Mouse (Mus musculus): ENCODE measurements at regions not wholly inside any gene's neighbourhood (a gene's known extent, or its start where the extent isn't known, plus 50 kb on each side); places are given as distances from the start of the nearest gene placed in this dataset.
A peak's percentile ranks its signal among the peaks of the same experiment; 100 is the strongest.

GRCm38 (mm10) chr2:139114523-139114922 lies 379.2 kb upstream of the Sptlc3 start:
- DNase-seq (ENCODE audit: extremely low spot score, low read depth, low spot score): no peak

- no peak for DNase-seq (ENCODE audit: extremely low spot score, low read depth, low spot score)
Measured at GRCm38 (mm10) chr2:139120905-139121304, 372.8 kb upstream of the Sptlc3 start.

GRCm38 (mm10) chr2:139132121-139132520 lies 361.6 kb upstream of the Sptlc3 start:
- no peak for DNase-seq (ENCODE audit: extremely low spot score, low read depth, low spot score)

GRCm38 (mm10) chr2:139147004-139147403 lies 346.7 kb upstream of the Sptlc3 start:
- DNase-seq (ENCODE audit: extremely low spot score, low read depth, low spot score): no peak

- DNase-seq (ENCODE audit: extremely low spot score, low read depth, low spot score): no peak
Measured at GRCm38 (mm10) chr2:139179641-139180040, 314.1 kb upstream of the Sptlc3 start.

DNA sequence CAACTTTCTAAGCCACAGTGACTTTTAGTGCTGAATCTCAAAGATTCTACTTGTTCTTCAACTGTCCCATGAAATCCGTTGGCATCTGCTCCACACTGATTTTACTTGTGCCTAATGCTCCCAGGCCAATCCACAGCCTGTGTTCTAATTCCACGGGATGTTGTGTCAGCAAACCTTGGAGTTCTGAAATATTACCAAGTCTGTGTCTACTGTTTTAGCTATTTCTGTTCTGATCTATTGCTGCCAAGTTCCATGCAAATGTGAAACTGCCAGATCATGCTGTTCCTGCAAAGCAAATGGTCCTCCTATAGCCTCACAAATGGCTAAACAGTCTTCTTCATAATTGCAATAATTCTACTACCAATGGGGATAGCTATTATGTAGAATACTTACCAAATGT lies 295.4 kb upstream of the Sptlc3 start:
- no peak for DNase-seq (ENCODE audit: extremely low spot score, low read depth, low spot score)

DNA sequence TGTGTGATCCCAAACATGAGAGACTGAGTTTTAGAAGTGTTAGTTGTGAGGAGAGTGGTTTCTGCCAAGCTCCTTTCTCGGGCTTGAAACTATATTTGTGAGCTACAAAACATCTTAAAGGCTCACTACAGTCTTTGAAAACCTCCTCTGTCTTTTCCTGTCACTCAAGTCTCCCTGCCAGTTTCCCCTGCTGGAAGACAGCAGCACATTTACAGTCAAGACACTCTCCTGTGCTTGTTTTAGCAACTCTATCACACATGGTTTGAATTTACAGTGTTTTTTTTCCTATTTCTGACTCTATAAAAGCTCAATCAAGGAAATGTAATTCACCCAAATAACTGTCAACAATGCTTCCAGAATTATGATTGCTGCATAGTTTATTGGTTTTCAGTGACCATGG lies 286.1 kb upstream of the Sptlc3 start:
- DNase-seq (ENCODE audit: extremely low spot score, low read depth, low spot score): no peak

- DNase-seq (ENCODE audit: extremely low spot score, low read depth, low spot score): peak; percentile 14
Measured at GRCm38 (mm10) chr2:139220757-139221400, 272.8 kb upstream of the Sptlc3 start.

- no peak for DNase-seq (ENCODE audit: extremely low spot score, low read depth, low spot score)
Measured at GRCm38 (mm10) chr2:139230453-139230852, 263.3 kb upstream of the Sptlc3 start.

- DNase-seq (ENCODE audit: extremely low spot score, low read depth, low spot score): no peak
Measured at GRCm38 (mm10) chr2:139250138-139250537, 243.6 kb upstream of the Sptlc3 start.

GRCm38 (mm10) chr2:139267119-139267518 lies 226.6 kb upstream of the Sptlc3 start:
- DNase-seq (ENCODE audit: extremely low spot score, low read depth, low spot score): no peak

GRCm38 (mm10) chr2:139276581-139276980 lies 217.1 kb upstream of the Sptlc3 start:
- DNase-seq (ENCODE audit: extremely low spot score, low read depth, low spot score): no peak

GRCm38 (mm10) chr2:139277571-139277970 lies 216.1 kb upstream of the Sptlc3 start:
- DNase-seq (ENCODE audit: extremely low spot score, low read depth, low spot score): no peak

- no peak for DNase-seq (ENCODE audit: extremely low spot score, low read depth, low spot score)
Measured at GRCm38 (mm10) chr2:139281056-139281455, 212.7 kb upstream of the Sptlc3 start.

DNA sequence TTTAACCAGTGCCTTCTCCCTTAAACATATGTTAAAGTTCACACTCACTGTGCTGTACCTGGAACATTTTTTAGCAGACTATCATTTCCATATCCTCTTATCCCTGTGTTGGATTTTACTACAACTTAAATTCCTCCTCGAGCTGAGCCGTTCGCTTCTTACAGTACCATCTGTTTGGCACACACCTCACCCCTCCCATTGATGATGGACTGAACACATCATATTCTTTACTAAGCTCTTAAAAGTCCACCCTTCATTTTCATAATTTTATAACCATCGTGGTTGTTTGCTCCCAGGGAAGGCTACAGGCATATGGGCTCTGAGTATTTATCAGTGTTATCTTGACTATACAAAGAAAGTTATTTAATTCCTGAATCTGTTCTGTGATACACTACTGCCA lies 209.4 kb upstream of the Sptlc3 start:
- no peak for DNase-seq (ENCODE audit: extremely low spot score, low read depth, low spot score)

DNA sequence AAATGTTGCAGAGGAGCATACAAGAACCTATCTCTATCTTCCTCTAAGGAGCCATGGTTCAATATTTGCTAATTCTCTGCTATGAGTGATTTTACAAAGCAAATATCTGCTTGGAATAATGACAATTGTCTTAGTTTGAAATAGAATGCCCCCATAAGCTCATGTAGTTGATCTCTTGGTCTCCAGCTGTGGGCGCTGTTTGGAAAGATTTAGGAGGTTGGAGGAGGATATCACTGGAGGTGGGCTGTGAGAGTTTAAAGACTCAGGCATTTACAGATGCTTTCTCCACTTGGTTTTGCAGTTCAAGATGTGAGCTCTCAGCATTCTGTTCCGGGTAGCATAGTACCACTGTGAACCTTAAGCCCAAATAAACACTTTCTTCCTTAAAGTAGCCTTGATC lies 207.3 kb upstream of the Sptlc3 start:
- no peak for DNase-seq (ENCODE audit: extremely low spot score, low read depth, low spot score)

GRCm38 (mm10) chr2:139298541-139299152 lies 195.1 kb upstream of the Sptlc3 start:
- peak; percentile 35 for DNase-seq (ENCODE audit: extremely low spot score, low read depth, low spot score)

GRCm38 (mm10) chr2:139311401-139311812 lies 182.3 kb upstream of the Sptlc3 start:
- DNase-seq (ENCODE audit: extremely low spot score, low read depth, low spot score): no peak

- DNase-seq (ENCODE audit: extremely low spot score, low read depth, low spot score): no peak
Measured at GRCm38 (mm10) chr2:139312053-139312452, 181.7 kb upstream of the Sptlc3 start.

GRCm38 (mm10) chr2:139322509-139322908 lies 171.2 kb upstream of the Sptlc3 start:
- no peak for DNase-seq (ENCODE audit: extremely low spot score, low read depth, low spot score)

- no peak for DNase-seq (ENCODE audit: extremely low spot score, low read depth, low spot score)
Measured at GRCm38 (mm10) chr2:139325501-139325900, 168.2 kb upstream of the Sptlc3 start.

DNA sequence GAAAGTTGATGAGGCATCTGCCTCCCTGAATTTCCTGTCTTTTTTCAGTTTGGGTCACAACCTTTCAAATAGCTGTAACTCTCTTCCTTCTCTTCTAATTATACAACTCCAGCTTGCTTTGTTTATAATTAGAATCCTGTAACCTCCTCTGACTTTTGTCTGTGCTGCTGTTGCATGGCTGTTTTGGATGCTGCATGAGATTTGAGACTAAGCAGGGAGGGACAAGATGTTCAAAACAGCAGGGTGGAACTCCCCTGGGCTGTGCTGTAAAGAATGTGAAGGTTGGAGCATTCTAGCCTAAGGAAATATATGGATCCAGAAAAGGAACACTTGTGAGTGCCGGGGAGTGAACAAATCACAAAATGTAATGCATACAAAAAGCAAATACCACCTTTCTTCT lies 159.0 kb upstream of the Sptlc3 start:
- DNase-seq (ENCODE audit: extremely low spot score, low read depth, low spot score): no peak

GRCm38 (mm10) chr2:139338240-139338639 lies 155.5 kb upstream of the Sptlc3 start:
- DNase-seq (ENCODE audit: extremely low spot score, low read depth, low spot score): no peak
